Mouse (Mus musculus) Patski (cell line): Measurements from ENCODE around the gene Dcps. TPM values are rescaled to one million over a fixed set of nuclear protein-coding genes. Genes with fewer than 3 reads are reported as not detected.
"Not testable (repeated sequence)": the region's sequence is repeated elsewhere in the genome, so short reads cannot be mapped to it uniquely, and the experiment has no call there.

Experiments
- ATAC-seq: fragments of 100-300 bp; one replicate; pipeline ENCODE4 v1.8.0; 2021
- CTCF ChIA-PET: fragments of 350-600 bp; sonication (Branson Sonifier 250); formaldehyde crosslinking; loops from one replicate; lab custom pipeline; 2022; ENCODE audit warnings: inconsistent platforms; lab: Charles Lee
- POLR2A ChIA-PET: fragments of 350-600 bp; sonication (Branson Sonifier 250); formaldehyde crosslinking; loops from one replicate; lab custom pipeline; 2022; ENCODE audit warnings: antibody characterized with exemption, inconsistent platforms; lab: Charles Lee
- DNase-seq: peaks from one replicate; pipeline ENCODE4 v3.0.0-alpha.2; 2011; ENCODE audit warnings: low read depth, low spot score
- H3K27me3 ChIP-seq: fragments of 371-371 bp; one replicate; pipeline ENCODE4 v1.5.1; 2021
- CTCF ChIP-seq: fragments of 100-300 bp; IDR thresholded peaks from one replicate; pipeline ENCODE4 v1.5.1; 2021
- in situ Hi-C: fragments of 300-500 bp; cut with MboI; formaldehyde crosslinking; loops from 3 replicates; pipeline ENCODE4 v1.11.1; 2018; ENCODE audit warnings: low pct_unique_long_range_greater_than_20kb, mixed read lengths
- polyA plus RNA-seq: library from polyadenylated mRNA; unstranded; gene quantifications from one replicate; pipeline ENCODE4 v1.2.3, GENCODE M21; 2021

The Dcps gene
- polyA plus RNA-seq, 1 experiment from 2014 or later, result 58.1 TPM

DNA sequence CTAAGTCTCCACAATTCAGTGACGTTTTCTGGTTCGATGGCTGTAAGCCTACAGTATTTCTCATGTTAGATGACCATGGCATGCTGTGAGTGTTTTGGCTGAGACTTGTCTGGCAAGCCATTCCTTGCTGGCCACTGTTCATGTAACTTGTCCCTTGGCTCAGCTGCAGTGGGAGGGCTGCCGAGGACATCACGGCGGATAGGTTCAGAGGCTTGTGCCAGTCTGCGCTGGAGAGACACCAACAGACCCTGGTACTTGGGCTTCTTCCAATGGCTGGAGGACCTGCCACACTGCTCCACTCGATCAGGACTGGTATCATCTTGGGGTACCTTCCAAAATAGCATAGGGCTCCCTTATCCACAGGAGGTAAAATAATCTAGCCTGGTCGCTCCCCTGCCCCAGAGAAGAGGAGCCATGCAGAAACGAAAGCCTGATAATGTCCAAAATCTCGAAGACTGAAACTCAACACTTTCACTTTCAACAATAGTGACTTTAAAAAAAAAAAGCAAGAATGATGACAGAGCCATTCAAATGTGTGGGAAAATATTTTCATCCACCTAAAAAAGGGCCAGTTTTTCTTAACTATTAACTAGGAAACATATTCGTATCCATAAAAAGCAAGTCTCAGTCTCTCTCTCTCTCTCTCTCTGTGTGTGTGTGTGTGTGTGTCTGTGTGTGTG is 12.7 kb downstream of the Dcps start:
- ChIA-PET CTCF (interaction anchor here (1.2 kb wide), 1 partner anchor 113 kb away, joined by 3 read pairs; no protein-coding TSS in a partner anchor), POLR2A (no interaction called here)
- in situ Hi-C loops, result loop anchor here (5.0 to 25.0 kb wide), 6 partner anchors 46 to 658 kb away; partner anchors contain the start of gene St3gal4
- no peak for ATAC-seq
- no peaks in the 10 kb centered on the region for H3K27me3 ChIP-seq
- no peak for DNase-seq
- no peak for TF ChIP-seq CTCF

- peak; percentile 69 for ATAC-seq
Observed at GRCm38 (mm10) chr9:35161721-35162120, 14.1 kb downstream of the Dcps start.

DNA sequence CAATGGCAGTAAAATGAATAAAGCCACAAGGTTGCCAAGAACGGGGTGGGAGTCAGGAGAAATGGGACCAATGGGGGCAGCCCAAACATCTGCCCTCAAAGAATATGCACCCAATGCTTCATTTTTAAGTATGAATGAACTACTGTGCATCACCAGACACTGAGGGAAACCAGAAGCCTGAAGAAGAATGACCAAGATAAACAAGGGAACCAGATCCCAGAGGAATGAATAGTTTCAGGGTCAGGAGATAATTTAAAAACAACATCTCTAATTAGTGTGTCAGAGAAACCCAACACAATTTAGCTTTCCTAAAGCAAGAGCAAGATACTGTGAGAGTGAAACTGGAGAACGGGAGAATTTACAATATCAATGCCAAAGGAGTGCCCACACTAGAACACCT is 15.2 kb downstream of the Dcps start:
- no peaks in the 10 kb centered on the region for H3K27me3 ChIP-seq
- ATAC-seq, result no peak
- no peak for TF ChIP-seq CTCF
- in situ Hi-C loops, result loop anchor here (5.0 to 25.0 kb wide), 6 partner anchors 43 to 656 kb away; partner anchors contain the start of gene St3gal4
- DNase-seq, result no peak
- ChIA-PET CTCF (interaction anchor here (1.0 to 2.5 kb wide), 3 partner anchors 11 to 29 kb away, joined by 3 to 7 read pairs (median 4); no protein-coding TSS in a partner anchor), POLR2A (no interaction called here)

More at GRCm38 (mm10) chr9:35161721-35162120, 14.1 kb downstream of the Dcps start:
- CTCF ChIA-PET, result no interaction called here
- POLR2A ChIA-PET, result no interaction called here
- in situ Hi-C loops, result loop anchor here (5.0 to 25.0 kb wide), 6 partner anchors 44 to 657 kb away; partner anchors contain the start of gene St3gal4
- TF ChIP-seq CTCF, result no peak
- DNase-seq, result no peak
- no peaks in the 10 kb centered on the region for H3K27me3 ChIP-seq

DNA sequence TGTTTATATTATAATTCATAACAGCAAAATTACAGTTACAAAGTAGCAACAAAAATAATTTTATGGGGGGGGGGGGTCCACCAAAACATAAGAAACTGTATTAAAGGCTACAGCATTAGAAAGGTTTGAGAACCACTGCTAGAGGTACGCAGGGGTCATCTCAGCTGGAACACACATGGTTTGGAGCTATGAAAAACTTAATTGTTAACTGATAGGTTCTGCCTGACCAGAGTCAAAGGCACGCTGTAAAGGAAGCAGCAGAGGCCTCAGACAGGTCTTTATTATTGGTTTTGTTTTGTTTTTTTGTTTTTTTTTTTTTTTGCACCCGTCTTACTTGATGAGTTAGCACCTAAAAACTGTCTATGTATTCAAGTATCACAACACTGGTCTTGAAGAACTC is 17.4 kb downstream of the Dcps start:
- POLR2A ChIA-PET, result no interaction called here
- H3K27me3 ChIP-seq, result no peaks in the 10 kb centered on the region
- CTCF ChIA-PET, result interaction anchor here (1.4 to 2.5 kb wide), 2 partner anchors 9 to 12 kb away, joined by 3 to 7 read pairs; no protein-coding TSS in a partner anchor
- in situ Hi-C loops, result loop anchor here (25.0 kb wide), 2 partner anchors 296 to 496 kb away; no protein-coding TSS in a partner anchor
- no peak for TF ChIP-seq CTCF
- DNase-seq, result no peak
- no peak for ATAC-seq

DNA sequence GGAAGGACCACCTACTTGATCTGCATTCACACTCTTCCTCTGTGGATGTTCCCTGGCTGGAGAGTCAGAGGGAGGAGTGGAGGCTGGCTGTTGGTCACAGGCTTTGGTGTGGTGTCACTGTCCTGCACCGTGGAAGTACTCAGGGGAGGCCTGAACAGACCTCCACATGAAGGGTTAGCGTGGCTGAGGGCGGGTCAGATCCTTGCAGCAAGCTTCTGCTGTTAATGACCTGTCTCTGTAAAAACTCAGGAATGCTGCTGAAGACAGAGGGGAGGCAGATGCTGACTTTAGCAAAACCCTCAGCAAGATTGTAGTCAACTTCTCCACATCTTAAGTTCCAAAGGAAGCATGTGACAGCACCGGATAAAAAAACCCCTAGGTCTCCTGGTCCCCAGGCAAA is 19.0 kb downstream of the Dcps start:
- TF ChIP-seq CTCF, result no peak
- ChIA-PET POLR2A (no interaction called here), CTCF (interaction anchor here (0.9 to 1.2 kb wide), 2 partner anchors 10 to 39 kb away, joined by 3 to 4 read pairs; no protein-coding TSS in a partner anchor)
- H3K27me3 ChIP-seq, result no peaks in the 10 kb centered on the region
- ATAC-seq (no peak), DNase-seq (no peak)
- in situ Hi-C loops, result loop anchor here (25.0 kb wide), 2 partner anchors 295 to 495 kb away; no protein-coding TSS in a partner anchor

GRCm38 (mm10) chr9:35156002-35156710 is 19.7 kb downstream of the Dcps start:
- in situ Hi-C loops, result loop anchor here (25.0 kb wide), 2 partner anchors 294 to 494 kb away; no protein-coding TSS in a partner anchor
- no peak for TF ChIP-seq CTCF

GRCm38 (mm10) chr9:35152923-35153322 is 22.9 kb downstream of the Dcps start:
- H3K27me3 ChIP-seq, result no peaks in the 10 kb centered on the region
- no peak for TF ChIP-seq CTCF
- no peak for ATAC-seq
- in situ Hi-C loops, result loop anchor here (25.0 kb wide), 2 partner anchors 291 to 491 kb away; no protein-coding TSS in a partner anchor
- CTCF ChIA-PET, result no interaction called here
- POLR2A ChIA-PET, result no interaction called here
- no peak for DNase-seq

More at GRCm38 (mm10) chr9:35156002-35156710, 19.7 kb downstream of the Dcps start:
- no peaks in the 10 kb centered on the region for H3K27me3 ChIP-seq
- ChIA-PET POLR2A (no interaction called here), CTCF (interaction anchor here (1.2 kb wide), 3 partner anchors 11 to 38 kb away, joined by 4 to 6 read pairs (median 4); no protein-coding TSS in a partner anchor)
- peak; percentile 47 for ATAC-seq
- DNase-seq, result no peak

GRCm38 (mm10) chr9:35148822-35149221 is 27.0 kb downstream of the Dcps start:
- DNase-seq, ATAC-seq, H3K27me3 ChIP-seq, POLR2A ChIA-PET, in situ Hi-C loops: not testable (repeated sequence)
- CTCF ChIA-PET, result interaction anchor here (2.2 kb wide), 1 partner anchor 11 kb away, joined by 7 read pairs; no protein-coding TSS in a partner anchor

DNA sequence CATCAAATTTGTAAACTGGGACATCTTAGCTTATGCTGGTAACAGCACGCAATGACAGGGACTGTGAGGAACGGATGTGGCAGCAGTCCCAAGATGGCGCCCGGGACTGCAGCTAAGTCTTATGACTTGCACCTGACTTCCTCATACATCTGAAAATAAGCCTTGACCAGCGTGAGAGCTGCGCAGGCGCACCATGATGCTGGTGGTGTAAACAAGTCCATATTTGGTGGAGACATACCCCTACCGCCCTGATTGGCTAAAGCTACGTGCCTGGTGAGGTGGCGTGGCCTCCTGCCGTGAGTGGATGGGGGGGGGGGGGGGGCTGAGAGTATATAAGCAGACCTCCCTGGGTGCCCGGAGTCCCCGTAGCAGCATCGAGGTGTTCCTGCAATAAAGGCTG is 28.6 kb downstream of the Dcps start:
- not testable (repeated sequence) for ATAC-seq, DNase-seq

GRCm38 (mm10) chr9:35145829-35146228 is 30.0 kb downstream of the Dcps start:
- ATAC-seq (no peak), DNase-seq (no peak)
- ChIA-PET CTCF (interaction anchor here (1.3 kb wide), 1 partner anchor 10 kb away, joined by 6 read pairs; no protein-coding TSS in a partner anchor), POLR2A (interaction anchor here (0.6 to 0.7 kb wide), 3 partner anchors 7 to 37 kb away, joined by 3 read pairs; no protein-coding TSS in a partner anchor)
- H3K27me3 ChIP-seq, result no peaks in the 10 kb centered on the region
- in situ Hi-C loops, result no loop called here
- TF ChIP-seq CTCF, result no peak

More for the DNA sequence above, 28.6 kb downstream of the Dcps start:
- POLR2A ChIA-PET, H3K27me3 ChIP-seq, in situ Hi-C loops: not testable (repeated sequence)
- CTCF ChIA-PET, result interaction anchor here (1.4 kb wide), 1 partner anchor 18 kb away, joined by 4 read pairs; no protein-coding TSS in a partner anchor
